Mouse (Mus musculus) CH12.LX (cell line): ENCODE measurements at regions not wholly inside any gene's neighbourhood (a gene's known extent, or its start where the extent isn't known, plus 50 kb on each side); places are given as distances from the start of the nearest gene placed in this dataset.

ENCODE experiments used
- DNase-seq: peaks from one replicate; pipeline ENCODE4 v3.0.0-alpha.2; 2013; ENCODE audit errors: extremely low read depth
- H3K27ac ChIP-seq: 2 replicates; pipeline ENCODE4 v1.5.1; 2012; ENCODE audit warnings: low read depth, mild to moderate bottlenecking, control low read depth, moderate library complexity; ENCODE audit not compliant: insufficient read depth
- H3K27me3 ChIP-seq: replicated peaks from 2 replicates; pipeline ENCODE3; 2012; ENCODE audit warnings: inconsistent platforms
- H3K36me3 ChIP-seq, 2 experiments: replicated peaks in 1 of 2; 2 replicates each; pipeline versions ENCODE3 to v1.6.1; 2012; ENCODE audit warnings: inconsistent platforms in 1 of 2, low read length in 1 of 2, mild to moderate bottlenecking in 1 of 2, mixed read lengths in 1 of 2, moderate library complexity in 1 of 2; ENCODE audit not compliant: control insufficient read depth in 1 of 2, insufficient read depth in 1 of 2
- H3K4me1 ChIP-seq, 2 experiments: 2 replicates each; pipeline ENCODE4 v1.6.1; 2012; ENCODE audit warnings: inconsistent platforms in 1 of 2, moderate library complexity in 1 of 2; ENCODE audit not compliant: insufficient read depth in 2 of 2, control insufficient read depth in 1 of 2
- H3K4me2 ChIP-seq: 2 replicates; pipeline ENCODE4 v1.6.1; 2012; ENCODE audit warnings: low read depth, mild to moderate bottlenecking, control low read depth; ENCODE audit not compliant: poor library complexity, insufficient read depth, severe bottlenecking
- H3K4me3 ChIP-seq, 3 experiments: fragments of 150-350 bp in 1 of 3; sonication (generic) in 1 of 3; replicated peaks in 1 of 3; 2 replicates each; pipeline versions ENCODE3 to v1.5.1; 2011 to 2012; ENCODE audit warnings: low read depth in 2 of 3, low read length in 2 of 3, mild to moderate bottlenecking in 2 of 3, moderate library complexity in 2 of 3, control low read depth in 1 of 3, improper control_type of control experiment in 1 of 3, inconsistent platforms in 1 of 3, mixed read lengths in 1 of 3; ENCODE audit not compliant: poor library complexity in 1 of 3
- H3K79me2 ChIP-seq: replicated peaks from 2 replicates; pipeline ENCODE4 v1.6.1; 2012; ENCODE audit warnings: mild to moderate bottlenecking, moderate library complexity; ENCODE audit not compliant: control insufficient read depth, poor library complexity, insufficient read depth, severe bottlenecking; ENCODE audit errors: extremely low read depth
- H3K9ac ChIP-seq: 2 replicates; pipeline ENCODE4 v1.6.1; 2012; ENCODE audit warnings: low read depth, mild to moderate bottlenecking, control low read depth, moderate library complexity; ENCODE audit not compliant: insufficient read depth
- H3K9me3 ChIP-seq: replicated peaks from 2 replicates; pipeline ENCODE3; 2012; ENCODE audit warnings: low read length, inconsistent platforms, mixed read lengths
- BHLHE40 ChIP-seq: IDR thresholded peaks from 2 replicates; pipeline ENCODE4 v1.6.1; 2011; ENCODE audit warnings: mild to moderate bottlenecking, low read depth, low read length, improper control_type of control experiment
- CHD2 ChIP-seq: IDR thresholded peaks from 2 replicates; pipeline ENCODE4 v1.6.1; 2011; ENCODE audit warnings: low read length, improper control_type of control experiment
- E2F4 ChIP-seq: IDR thresholded peaks from 2 replicates; pipeline ENCODE4 v1.6.1; 2011; ENCODE audit warnings: low read depth, low read length, improper control_type of control experiment; ENCODE audit not compliant: insufficient replicate concordance
- EP300 ChIP-seq: IDR thresholded peaks from 2 replicates; pipeline ENCODE4 v1.6.1; 2011; ENCODE audit warnings: low read length, improper control_type of control experiment
- ETS1 ChIP-seq: conservative IDR thresholded peaks from 2 replicates; pipeline ENCODE4 v1.6.1; 2012; ENCODE audit warnings: low read depth, mild to moderate bottlenecking, inconsistent platforms, low read length, improper control_type of control experiment, moderate library complexity
- JUND ChIP-seq: conservative IDR thresholded peaks from 2 replicates; pipeline ENCODE4 v1.6.1; 2011; ENCODE audit warnings: low read depth, low read length, improper control_type of control experiment
- MEF2A ChIP-seq: IDR thresholded peaks from 2 replicates; pipeline ENCODE4 v1.6.1; 2014; ENCODE audit warnings: low read depth, mild to moderate bottlenecking, inconsistent platforms, low read length, improper control_type of control experiment, borderline replicate concordance
- MXI1 ChIP-seq: IDR thresholded peaks from 2 replicates; pipeline ENCODE4 v1.6.1; 2011; ENCODE audit warnings: mild to moderate bottlenecking, low read depth, low read length, improper control_type of control experiment
- MYC ChIP-seq: IDR thresholded peaks from 2 replicates; pipeline ENCODE4 v1.6.1; 2011; ENCODE audit warnings: low read depth, mild to moderate bottlenecking, improper control_type of control experiment, low read length
- PAX5 ChIP-seq: IDR thresholded peaks from 2 replicates; pipeline ENCODE4 v1.6.1; 2012; ENCODE audit warnings: low read length, inconsistent platforms, mixed read lengths
- POLR2AphosphoS2 ChIP-seq: IDR thresholded peaks from 2 replicates; pipeline ENCODE4 v1.6.1; 2011; ENCODE audit warnings: low read depth, low read length, improper control_type of control experiment
- RCOR1 ChIP-seq: conservative IDR thresholded peaks from 2 replicates; pipeline ENCODE4 v1.6.1; 2012; ENCODE audit warnings: low read depth, mild to moderate bottlenecking, inconsistent platforms, low read length, improper control_type of control experiment
- SIN3A ChIP-seq: IDR thresholded peaks from 2 replicates; pipeline ENCODE4 v1.6.1; 2012; ENCODE audit warnings: low read length, improper control_type of control experiment, inconsistent platforms
- UBTF ChIP-seq: IDR thresholded peaks from 2 replicates; pipeline ENCODE4 v1.6.1; 2012; ENCODE audit warnings: low read depth, mild to moderate bottlenecking, inconsistent platforms, low read length, improper control_type of control experiment, moderate library complexity
- USF2 ChIP-seq: conservative IDR thresholded peaks from 2 replicates; pipeline ENCODE4 v1.6.1; 2011; ENCODE audit warnings: low read depth, low read length, improper control_type of control experiment
- ZKSCAN1 ChIP-seq: IDR thresholded peaks from 2 replicates; pipeline ENCODE4 v1.6.1; 2012; ENCODE audit warnings: low read depth, inconsistent platforms, low read length, improper control_type of control experiment, borderline replicate concordance
- ZMIZ1 ChIP-seq: IDR thresholded peaks from 2 replicates; pipeline ENCODE4 v1.6.1; 2012; ENCODE audit warnings: low read depth, mild to moderate bottlenecking, inconsistent platforms, low read length, improper control_type of control experiment
- dilution Hi-C: fragments of 300-500 bp; cut with MboI; formaldehyde crosslinking; loops from 2 replicates; pipeline ENCODE4 v1.14.3; 2020; ENCODE audit warnings: low sequenced_read_pairs; ENCODE audit not compliant: extremely low pct_unique_long_range_greater_than_20kb, extremely low pct_ligation_motif_present
- in situ Hi-C: fragments of 300-500 bp; cut with MboI; formaldehyde crosslinking; loops from 3 replicates; pipeline ENCODE4 v1.14.3; 2019; ENCODE audit warnings: low sequenced_read_pairs, low pct_ligation_motif_present, low pct_unique_long_range_greater_than_20kb, mixed read lengths

GRCm38 (mm10) chr12:32480268-32480667 lies 101.8 kb downstream of the Ccdc71l start:
- no peak overlapping the region for H3K9ac ChIP-seq
- H3K9me3 ChIP-seq: no peaks in the 10 kb centered on the region
- no peak overlapping the region for H3K4me3 ChIP-seq
- no peaks in the 10 kb centered on the region for H3K36me3 ChIP-seq
- no peaks in the 10 kb centered on the region for H3K27me3 ChIP-seq
- no peaks in the 10 kb centered on the region for H3K4me1 ChIP-seq
- dilution Hi-C loops: no loop called here
- H3K79me2 ChIP-seq: no peaks in the 10 kb centered on the region
- no peak overlapping the region for H3K27ac ChIP-seq
- no peak for DNase-seq
- in situ Hi-C loops: no loop called here
- TF ChIP-seq MEF2A: no peak
- TF ChIP-seq E2F4: no peak
- TF ChIP-seq SIN3A: no peak
- TF ChIP-seq UBTF: no peak
- TF ChIP-seq CHD2: no peak
- TF ChIP-seq MYC: no peak
- no peak for TF ChIP-seq USF2
- TF ChIP-seq EP300: no peak
- TF ChIP-seq BHLHE40: no peak
- TF ChIP-seq ZMIZ1: no peak
- no peak for TF ChIP-seq RCOR1
- no peak for TF ChIP-seq JUND
- TF ChIP-seq POLR2AphosphoS2: no peak
- TF ChIP-seq PAX5: no peak
- no peak for TF ChIP-seq MXI1
- TF ChIP-seq ZKSCAN1: no peak
- H3K4me2 ChIP-seq: no peak overlapping the region

GRCm38 (mm10) chr12:32481051-32481450 lies 102.5 kb downstream of the Ccdc71l start:
- Histone ChIP-seq H3K27me3 (no peaks in the 10 kb centered on the region), H3K9me3 (no peaks in the 10 kb centered on the region), H3K9ac (no peak overlapping the region), H3K4me2 (no peak overlapping the region)
- TF ChIP-seq RCOR1: no peak
- TF ChIP-seq, all 38 proteins: peak for 0
- DNase-seq: no peak
- Histone ChIP-seq H3K27ac (no peak overlapping the region), H3K4me1 (peaks cover 0 to 2% of the 10 kb centered on the region in 2 experiments; a peak in 1 of 4 replicates), H3K36me3 (no peaks in the 10 kb centered on the region), H3K4me3 (no peak overlapping the region), H3K79me2 (no peaks in the 10 kb centered on the region)
- dilution Hi-C loops (no loop called here), in situ Hi-C loops (no loop called here)

- H3K9ac ChIP-seq: no peak overlapping the region
- H3K4me3 ChIP-seq: no peak overlapping the region
- H3K27me3 ChIP-seq: no peaks in the 10 kb centered on the region
- no peak overlapping the region for H3K27ac ChIP-seq
- H3K4me2 ChIP-seq: no peak overlapping the region
- dilution Hi-C loops: no loop called here
- H3K36me3 ChIP-seq: no peaks in the 10 kb centered on the region
- H3K79me2 ChIP-seq: no peaks in the 10 kb centered on the region
- in situ Hi-C loops: no loop called here
- no peaks in the 10 kb centered on the region for H3K9me3 ChIP-seq
- no peak for DNase-seq
- peaks cover 0 to 13% of the 10 kb centered on the region in 2 experiments; a peak in 2 of 4 replicates for H3K4me1 ChIP-seq
- no peak for TF ChIP-seq ETS1
These were observed 103.8 kb downstream of the Ccdc71l start for GRCm38 (mm10) chr12:32482343-32482742.
